Mouse (Mus musculus) olfactory bulb, adult 2 months (tissue): ENCODE measurements around the gene Samd1.

Source experiments
- CTCF ChIP-seq: fragments of 200-500 bp; IDR thresholded peaks from 2 replicates; pipeline ENCODE4 v1.5.1; 2012; ENCODE audit warnings: low read depth, mild to moderate bottlenecking, low read length, moderate library complexity; ENCODE audit not compliant: insufficient read depth
- POLR2A ChIP-seq: fragments of 200-500 bp; IDR thresholded peaks from 2 replicates; pipeline ENCODE4 v1.6.1; 2012; ENCODE audit warnings: mild to moderate bottlenecking, low read depth, low read length, moderate library complexity; ENCODE audit not compliant: insufficient read depth

DNA sequence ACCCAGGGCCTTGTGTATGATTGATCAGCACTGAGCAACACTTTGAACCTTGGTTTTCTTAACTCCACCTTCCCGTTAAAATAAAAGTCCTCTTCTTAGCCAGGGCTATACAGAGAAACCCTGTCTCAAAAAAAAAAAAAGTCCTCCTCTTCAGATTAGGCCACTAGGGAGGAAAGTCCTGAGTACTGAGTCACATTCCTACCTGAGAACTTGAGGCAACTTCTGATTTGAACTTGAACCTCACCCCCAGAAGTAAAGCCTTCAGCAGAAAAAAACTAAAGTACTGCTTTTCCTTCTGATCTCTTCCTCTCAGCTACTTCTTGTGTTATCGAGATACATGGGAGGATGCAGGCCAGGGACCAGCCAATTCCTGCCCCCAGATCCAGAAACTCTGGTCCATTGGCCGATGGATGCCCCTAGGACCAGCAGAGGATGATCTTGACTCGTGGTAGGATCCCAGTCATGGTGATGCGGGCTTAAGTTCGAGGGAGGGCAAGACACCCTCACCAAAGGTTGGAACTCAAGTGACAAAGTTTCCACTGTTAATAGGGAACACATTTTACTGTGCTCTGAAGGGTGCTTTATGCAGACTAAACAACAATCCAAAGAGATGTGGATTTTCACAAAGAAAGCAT, 6.3 kb downstream of the Samd1 start:
- TF ChIP-seq CTCF (no peak), POLR2A (no peak)
